Mouse (Mus musculus) mesoderm, embryonic 11.5 days (tissue): ENCODE data around the gene Dazap1.
A peak's percentile ranks its signal among the peaks of the same experiment; 100 is the strongest.

Source experiments
- DNase-seq: peaks from one replicate; pipeline ENCODE4 v3.0.0-alpha.2; 2012; ENCODE audit warnings: low read depth, low spot score

Gene Dazap1

DNA sequence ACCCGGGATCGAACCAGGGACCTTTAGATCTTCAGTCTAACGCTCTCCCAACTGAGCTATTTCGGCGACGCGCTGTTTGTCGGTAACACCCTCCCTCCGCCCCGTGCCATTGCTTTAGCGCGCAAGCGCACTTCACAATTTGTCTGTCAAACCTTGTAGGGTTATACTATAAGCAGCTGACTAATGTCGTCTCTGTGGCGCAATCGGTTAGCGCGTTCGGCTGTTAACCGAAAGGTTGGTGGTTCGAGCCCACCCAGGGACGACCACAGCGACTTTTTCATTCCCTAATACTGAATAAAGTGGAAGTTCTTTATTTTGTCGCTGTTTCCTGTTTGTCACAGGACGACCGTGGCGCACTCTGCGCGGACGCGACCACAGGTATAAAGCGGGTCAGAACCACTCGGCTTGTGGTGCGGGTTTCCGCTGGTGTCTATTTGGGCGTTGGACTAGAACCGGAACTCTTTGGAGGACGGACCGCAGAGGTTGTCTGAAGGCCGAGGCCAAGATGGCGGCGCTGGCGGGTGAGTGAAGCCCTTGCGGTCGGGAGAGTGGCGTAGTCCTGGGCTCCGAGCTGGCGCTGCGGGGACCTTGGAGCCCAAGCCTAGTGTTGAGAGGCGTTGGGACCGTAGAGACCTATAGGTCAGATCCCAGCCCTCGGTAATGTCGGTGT, 12.2 kb upstream of the Dazap1 start, which contains the start of gene Ndufs7:
Gene Ndufs7 (plus strand): TSS at position 151 of the 670 bp plus-strand sequence.
- peak; percentile 94 for DNase-seq

DNA sequence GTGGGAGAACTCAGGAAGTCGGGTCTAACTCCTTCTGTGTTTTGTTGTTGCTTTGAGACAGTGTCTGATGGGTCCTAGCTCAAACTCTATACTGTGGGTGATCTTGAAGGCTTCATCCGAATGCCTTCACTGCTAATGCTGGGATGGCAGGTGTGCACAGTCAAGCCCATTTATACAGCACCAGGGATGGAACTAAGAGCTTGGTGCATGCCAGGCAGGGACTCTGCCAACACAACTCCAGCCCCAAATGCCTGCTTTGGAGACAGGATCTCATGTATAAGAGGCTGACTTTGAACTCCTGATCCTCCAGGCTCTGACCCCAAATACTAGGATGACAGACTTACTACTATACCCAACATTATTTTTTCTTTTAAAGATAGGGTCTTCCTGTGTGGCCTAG, 11.2 kb upstream of the Dazap1 start:
- no peak for DNase-seq

GRCm38 (mm10) chr10:80250573-80250972, 10.7 kb upstream of the Dazap1 start:
- DNase-seq, result no peak

GRCm38 (mm10) chr10:80252011-80252410, 9.3 kb upstream of the Dazap1 start:
- DNase-seq, result no peak

GRCm38 (mm10) chr10:80252493-80253274, 8.6 kb upstream of the Dazap1 start:
- no peak for DNase-seq

DNA sequence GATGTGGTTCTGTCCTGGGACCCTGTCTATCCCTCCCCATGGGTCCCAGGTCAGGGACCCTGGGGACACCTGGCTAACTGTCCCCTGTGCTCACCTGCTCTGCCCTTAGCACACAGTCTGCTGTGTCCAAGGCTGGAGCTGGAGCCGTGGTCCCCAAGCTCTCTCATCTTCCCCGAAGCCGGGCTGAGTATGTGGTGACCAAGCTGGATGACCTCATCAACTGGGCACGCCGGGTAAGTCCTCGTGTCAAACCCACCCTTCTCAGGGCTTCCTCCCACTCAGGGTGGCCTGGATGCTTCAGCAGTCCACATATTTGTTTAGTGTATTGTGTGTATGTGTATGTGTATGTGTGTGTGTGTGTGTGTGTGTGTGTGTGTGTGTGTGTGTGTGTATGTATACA, 7.7 kb upstream of the Dazap1 start:
- DNase-seq, result no peak

- DNase-seq, result no peak
Measured at GRCm38 (mm10) chr10:80254331-80255297, 6.7 kb upstream of the Dazap1 start.

DNA sequence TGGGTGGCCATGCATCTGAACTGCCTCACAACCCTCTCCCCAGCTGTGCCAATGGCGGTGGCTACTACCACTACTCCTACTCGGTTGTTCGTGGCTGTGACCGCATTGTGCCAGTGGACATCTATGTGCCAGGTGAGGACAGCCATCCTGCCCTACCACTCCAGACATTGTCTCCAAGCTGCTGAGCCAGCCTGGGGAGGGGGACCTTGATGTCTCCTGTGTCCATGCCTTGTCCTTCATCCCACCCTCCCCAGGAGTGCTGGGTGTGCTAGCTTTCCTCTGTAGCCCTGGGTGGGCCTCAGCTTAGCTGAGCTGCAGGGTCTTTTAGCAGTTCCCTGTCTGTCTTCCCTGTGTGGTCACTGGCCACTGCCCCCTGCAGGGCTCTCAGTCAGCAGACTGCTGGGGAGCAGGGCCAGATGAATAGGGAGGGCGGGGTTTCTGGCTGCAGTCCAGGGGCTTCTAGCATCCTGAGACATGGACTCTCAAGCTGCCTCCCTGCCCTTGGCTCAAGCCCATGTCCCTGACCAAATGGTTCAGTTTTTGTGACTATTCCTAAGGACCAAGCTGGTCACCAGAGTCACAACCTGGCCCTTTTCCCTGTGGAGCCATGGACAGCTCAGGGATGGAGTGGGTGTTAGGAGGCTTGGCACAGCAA, 5.3 kb upstream of the Dazap1 start:
- DNase-seq, result no peak

DNA sequence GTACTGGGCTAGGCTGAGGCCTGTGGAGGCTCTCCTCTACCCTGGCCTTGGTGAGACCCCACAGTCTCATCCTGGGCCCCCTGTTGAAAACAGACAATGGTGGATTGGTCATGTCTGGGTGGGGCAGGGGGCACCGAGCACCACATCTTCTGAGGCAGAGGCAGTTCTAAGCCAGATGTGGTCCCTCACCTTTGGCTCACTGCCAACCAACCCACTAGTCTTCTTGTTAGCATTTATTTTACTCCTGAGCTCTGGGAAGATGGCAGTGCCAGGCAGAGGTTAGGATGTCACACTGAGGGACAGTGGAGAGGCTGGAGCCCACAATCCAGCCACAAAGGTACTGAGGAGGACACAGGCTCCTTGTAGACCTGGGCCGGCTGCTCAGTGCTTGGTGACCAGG, 3.4 kb upstream of the Dazap1 start:
- DNase-seq, result no peak

- DNase-seq, result no peak
Measured at GRCm38 (mm10) chr10:80258752-80259462, 2.4 kb upstream of the Dazap1 start.

- no peak for DNase-seq
Measured at GRCm38 (mm10) chr10:80259463-80259805, 1.9 kb upstream of the Dazap1 start.

- DNase-seq, result peak; percentile 53
Measured at GRCm38 (mm10) chr10:80259861-80260641, 1.2 kb upstream of the Dazap1 start.

DNA sequence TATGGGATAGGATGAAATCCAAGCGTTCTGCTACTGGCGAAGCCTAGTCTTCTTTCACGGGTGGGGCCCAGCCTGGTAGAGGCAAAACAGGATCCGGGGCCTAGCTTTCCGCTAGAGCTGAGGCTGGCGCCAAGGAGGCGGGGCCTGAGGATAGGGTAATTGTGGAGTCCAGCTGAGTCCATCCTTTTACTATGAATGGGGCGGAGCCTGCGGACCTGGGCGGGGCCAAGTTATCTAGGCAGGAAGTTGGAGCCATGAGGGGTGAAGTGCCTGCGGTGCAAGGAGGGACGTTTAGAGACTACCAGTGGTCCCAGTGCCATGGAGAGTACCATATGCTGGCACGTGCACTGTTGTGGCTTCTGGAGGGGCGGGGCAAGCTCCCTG, 291 bp downstream of the Dazap1 start:
- peak; percentile 94 for DNase-seq

- no peak for DNase-seq
Measured at GRCm38 (mm10) chr10:80262169-80262568, 883 bp downstream of the Dazap1 start.

DNA sequence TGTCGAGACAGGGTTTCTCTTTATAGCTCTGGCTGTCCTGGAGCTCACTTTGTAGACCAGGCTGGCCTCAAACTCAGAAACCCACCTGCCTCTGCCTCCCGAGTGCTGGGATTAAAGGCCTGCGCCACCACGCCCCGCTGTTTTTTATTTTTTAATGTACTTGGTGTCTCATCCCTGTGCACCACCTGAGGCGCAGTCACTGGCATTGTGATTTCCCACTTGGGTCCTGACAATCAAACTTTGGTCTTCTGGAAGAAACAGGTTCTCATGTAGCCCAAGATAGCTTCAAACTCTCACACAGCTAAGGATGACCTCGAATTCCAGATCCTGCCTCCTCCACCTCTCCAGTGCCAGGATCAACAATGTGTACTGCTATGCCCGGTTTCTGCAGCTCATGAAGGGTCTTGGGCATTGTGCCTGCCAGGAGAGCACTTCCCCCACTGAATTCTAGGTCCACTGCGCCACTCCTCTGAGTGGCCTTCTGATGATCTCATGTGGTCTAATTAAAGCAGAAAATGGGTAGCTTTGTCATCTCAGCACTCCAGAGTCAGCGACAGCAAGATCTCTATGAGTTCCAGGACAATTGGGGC, 1.6 kb downstream of the Dazap1 start:
- DNase-seq, result no peak

DNA sequence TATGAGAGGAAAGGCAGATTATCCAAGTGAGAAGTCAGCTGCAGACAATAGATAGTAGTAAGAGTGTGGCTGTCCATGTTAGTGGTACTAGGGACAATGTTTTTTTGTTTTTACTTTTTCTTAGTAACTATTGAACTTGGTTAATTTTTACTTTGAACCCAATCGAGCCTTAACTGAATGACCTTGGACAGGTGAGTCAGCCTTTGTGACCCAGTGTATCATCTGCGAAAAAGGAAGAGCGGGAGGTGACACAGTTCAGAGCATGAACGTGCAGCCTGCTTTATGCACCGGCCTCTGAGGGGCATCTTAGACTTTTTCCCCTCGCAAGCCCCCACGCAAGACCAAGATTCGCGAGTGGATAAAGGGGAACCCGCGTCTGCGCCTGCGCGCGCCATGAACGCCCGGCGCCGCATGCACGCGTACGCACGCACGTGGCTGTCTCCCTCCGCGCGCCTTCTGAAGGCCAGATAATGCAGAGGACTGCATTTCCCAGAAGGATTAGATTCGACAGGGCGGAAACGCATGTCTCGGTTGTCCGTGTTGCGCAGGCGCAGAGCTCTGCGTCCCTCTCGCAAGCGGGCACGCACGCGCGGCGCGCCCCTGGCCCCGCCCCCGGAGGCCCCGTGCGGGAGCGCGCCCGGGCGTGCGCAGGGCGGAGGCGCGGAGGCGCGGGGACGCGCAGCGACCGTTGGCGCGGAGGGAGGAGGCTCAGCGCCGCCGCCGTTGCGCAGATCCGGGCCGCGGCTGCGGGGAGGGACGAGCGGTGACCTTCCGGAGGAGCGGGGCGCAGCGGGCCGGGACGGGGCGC, 3.3 kb downstream of the Dazap1 start:
- peak; percentile 100 for DNase-seq

DNA sequence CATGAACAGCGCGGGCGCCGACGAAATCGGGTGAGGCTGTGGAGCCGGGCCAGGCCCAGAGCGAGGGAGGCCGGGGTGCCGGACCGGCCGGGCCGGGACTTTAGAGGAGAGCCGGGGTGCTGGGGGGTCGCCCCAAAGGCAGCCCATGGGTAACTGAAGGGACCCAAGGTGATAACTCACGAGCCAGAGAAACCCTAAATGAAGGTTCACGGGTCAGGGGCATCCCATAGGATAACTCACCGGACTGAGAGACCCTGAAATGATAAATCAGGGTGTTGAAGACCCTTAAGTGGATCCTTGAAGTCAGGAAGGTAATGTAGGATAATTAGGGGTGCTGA, 3.8 kb downstream of the Dazap1 start:
- no peak for DNase-seq

- DNase-seq, result no peak
Measured at GRCm38 (mm10) chr10:80270099-80270498, 8.8 kb downstream of the Dazap1 start.

GRCm38 (mm10) chr10:80270734-80271181, 9.5 kb downstream of the Dazap1 start:
- no peak for DNase-seq
